Mouse (Mus musculus): ENCODE measurements around the gene Macrod2. TPM values are rescaled to one million over a fixed set of nuclear protein-coding genes. Genes with fewer than 3 reads are reported as not detected.

Macrod2 gene
- polyA plus RNA-seq, 1 experiment from 2014 or later, result 28.7 TPM

- no peak overlapping the region for H3K4me2 ChIP-seq (replicated peaks; ENCODE audit: low read depth, low read length)
- H3K9ac ChIP-seq (replicated peaks; ENCODE audit: low read length), result no peak overlapping the region
- H3K36me3 ChIP-seq (ENCODE audit: insufficient read depth, low read length), result no peaks in the 10 kb centered on the region
- no peaks in the 10 kb centered on the region for H3K4me1 ChIP-seq (ENCODE audit: insufficient read depth, low read length)
- ATAC-seq (ENCODE audit: low FRiP score, low TSS enrichment), result no peak
- H3K9me3 ChIP-seq (ENCODE audit: low read length), result no peaks in the 10 kb centered on the region
- H3K27ac ChIP-seq (ENCODE audit: low read length), result no peak overlapping the region
- no peak overlapping the region for H3K4me3 ChIP-seq (ENCODE audit: low read length)
- H3K27me3 ChIP-seq (ENCODE audit: insufficient read depth, low read length), result no peaks in the 10 kb centered on the region
- 65% methylated on average over 3 of the region's 3 CpGs for WGBS
Measured at GRCm38 (mm10) chr2:140906123-140906522, 511.0 kb downstream of the Macrod2 start.

DNA sequence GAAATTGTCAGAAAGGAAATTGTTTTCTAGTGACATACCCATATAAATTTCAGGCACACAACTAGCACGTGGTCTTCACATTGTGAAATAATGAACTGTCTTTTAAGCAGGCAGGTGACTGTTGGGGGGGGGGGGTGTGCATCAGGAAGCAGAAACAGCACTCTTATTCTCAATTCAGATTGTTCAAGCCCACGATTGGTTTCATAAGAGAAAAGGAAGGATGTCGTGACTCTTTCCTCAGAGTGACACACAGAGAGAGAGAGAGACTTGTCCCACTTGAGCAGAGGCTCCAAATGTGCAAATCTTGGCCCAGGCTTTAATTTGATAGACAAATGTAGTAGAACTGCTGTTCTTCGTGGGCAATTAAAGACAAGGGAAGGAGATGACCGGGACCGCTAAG lies 516.4 kb downstream of the Macrod2 start:
- Histone ChIP-seq H3K9ac (replicated peaks; ENCODE audit: low read length) (no peak overlapping the region), H3K27me3 (ENCODE audit: insufficient read depth, low read length) (no peaks in the 10 kb centered on the region), H3K4me1 (ENCODE audit: insufficient read depth, low read length) (no peaks in the 10 kb centered on the region), H3K27ac (ENCODE audit: low read length) (no peak overlapping the region), H3K36me3 (ENCODE audit: insufficient read depth, low read length) (no peaks in the 10 kb centered on the region), H3K4me3 (ENCODE audit: low read length) (no peak overlapping the region), H3K9me3 (ENCODE audit: low read length) (no peaks in the 10 kb centered on the region), H3K4me2 (replicated peaks; ENCODE audit: low read depth, low read length) (no peak overlapping the region)
- no peak for ATAC-seq (ENCODE audit: low FRiP score, low TSS enrichment)
- 49% methylated on average over 6 of the region's 6 CpGs for WGBS

DNA sequence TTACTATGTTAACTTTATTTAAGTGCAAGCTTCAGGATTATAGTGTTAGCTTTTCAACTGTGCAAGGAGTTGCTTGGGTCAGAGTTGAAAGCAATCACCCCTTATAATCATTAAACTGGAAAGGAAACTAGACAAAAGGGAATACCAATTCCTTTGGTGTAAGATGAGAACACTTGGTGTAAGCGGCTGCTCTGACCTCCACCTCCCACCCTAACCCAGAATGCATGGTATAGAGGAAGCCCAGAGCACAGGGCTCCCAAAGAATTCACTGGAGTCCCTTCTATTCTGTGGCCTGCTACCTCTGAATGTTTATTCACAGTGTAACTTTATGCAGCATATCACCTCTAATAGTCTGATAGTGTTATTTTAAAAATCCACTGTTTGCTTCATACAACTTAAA lies 517.1 kb downstream of the Macrod2 start:
- Histone ChIP-seq H3K4me2 (replicated peaks; ENCODE audit: low read depth, low read length) (no peak overlapping the region), H3K9me3 (ENCODE audit: low read length) (no peaks in the 10 kb centered on the region), H3K36me3 (ENCODE audit: insufficient read depth, low read length) (no peaks in the 10 kb centered on the region), H3K27ac (ENCODE audit: low read length) (no peak overlapping the region), H3K4me3 (ENCODE audit: low read length) (no peak overlapping the region), H3K4me1 (ENCODE audit: insufficient read depth, low read length) (no peaks in the 10 kb centered on the region), H3K9ac (replicated peaks; ENCODE audit: low read length) (no peak overlapping the region), H3K27me3 (ENCODE audit: insufficient read depth, low read length) (no peaks in the 10 kb centered on the region)
- ATAC-seq (ENCODE audit: low FRiP score, low TSS enrichment), result peak; percentile 81
- WGBS, result 14% methylated on average over 1 of the region's 1 CpGs

- no peak overlapping the region for H3K27ac ChIP-seq (ENCODE audit: low read length)
- H3K27me3 ChIP-seq (ENCODE audit: insufficient read depth, low read length), result no peaks in the 10 kb centered on the region
- H3K4me3 ChIP-seq (ENCODE audit: low read length), result no peak overlapping the region
- no peaks in the 10 kb centered on the region for H3K36me3 ChIP-seq (ENCODE audit: insufficient read depth, low read length)
- H3K4me2 ChIP-seq (replicated peaks; ENCODE audit: low read depth, low read length), result no peak overlapping the region
- H3K4me1 ChIP-seq (ENCODE audit: insufficient read depth, low read length), result no peaks in the 10 kb centered on the region
- ATAC-seq (ENCODE audit: low FRiP score, low TSS enrichment), result no peak
- WGBS, result 66% methylated on average over 2 of the region's 2 CpGs
- no peak overlapping the region for H3K9ac ChIP-seq (replicated peaks; ENCODE audit: low read length)
- no peaks in the 10 kb centered on the region for H3K9me3 ChIP-seq (ENCODE audit: low read length)
Measured at GRCm38 (mm10) chr2:140912931-140913330, 517.8 kb downstream of the Macrod2 start.

GRCm38 (mm10) chr2:140913679-140914412 lies 518.7 kb downstream of the Macrod2 start:
- Histone ChIP-seq H3K4me1 (ENCODE audit: insufficient read depth, low read length) (no peaks in the 10 kb centered on the region), H3K9me3 (ENCODE audit: low read length) (no peaks in the 10 kb centered on the region), H3K9ac (replicated peaks; ENCODE audit: low read length) (no peak overlapping the region), H3K27ac (ENCODE audit: low read length) (no peak overlapping the region), H3K36me3 (ENCODE audit: insufficient read depth, low read length) (no peaks in the 10 kb centered on the region), H3K27me3 (ENCODE audit: insufficient read depth, low read length) (no peaks in the 10 kb centered on the region), H3K4me2 (replicated peaks; ENCODE audit: low read depth, low read length) (no peak overlapping the region), H3K4me3 (ENCODE audit: low read length) (no peak overlapping the region)
- ATAC-seq (ENCODE audit: low FRiP score, low TSS enrichment), result no peak
- WGBS, result 81% methylated on average over 7 of the region's 7 CpGs

GRCm38 (mm10) chr2:140926922-140927321 lies 531.8 kb downstream of the Macrod2 start:
- H3K36me3 ChIP-seq (ENCODE audit: insufficient read depth, low read length), result no peaks in the 10 kb centered on the region
- H3K27me3 ChIP-seq (ENCODE audit: insufficient read depth, low read length), result no peaks in the 10 kb centered on the region
- H3K9ac ChIP-seq (replicated peaks; ENCODE audit: low read length), result no peak overlapping the region
- H3K4me3 ChIP-seq (ENCODE audit: low read length), result no peak overlapping the region
- no peaks in the 10 kb centered on the region for H3K9me3 ChIP-seq (ENCODE audit: low read length)
- no peak for ATAC-seq (ENCODE audit: low FRiP score, low TSS enrichment)
- no peaks in the 10 kb centered on the region for H3K4me1 ChIP-seq (ENCODE audit: insufficient read depth, low read length)
- H3K4me2 ChIP-seq (replicated peaks; ENCODE audit: low read depth, low read length), result no peak overlapping the region
- H3K27ac ChIP-seq (ENCODE audit: low read length), result no peak overlapping the region

GRCm38 (mm10) chr2:140934483-140934882 lies 539.4 kb downstream of the Macrod2 start:
- no peak overlapping the region for H3K4me2 ChIP-seq (replicated peaks; ENCODE audit: low read depth, low read length)
- H3K4me1 ChIP-seq (ENCODE audit: insufficient read depth, low read length), result no peaks in the 10 kb centered on the region
- no peak overlapping the region for H3K27ac ChIP-seq (ENCODE audit: low read length)
- WGBS, result 11% methylated on average over 1 of the region's 1 CpGs
- no peak overlapping the region for H3K9ac ChIP-seq (replicated peaks; ENCODE audit: low read length)
- no peak overlapping the region for H3K4me3 ChIP-seq (ENCODE audit: low read length)
- no peaks in the 10 kb centered on the region for H3K27me3 ChIP-seq (ENCODE audit: insufficient read depth, low read length)
- peak; percentile 86; the same call in 1 of the 2 replicates for ATAC-seq (ENCODE audit: low FRiP score, low TSS enrichment)
- no peaks in the 10 kb centered on the region for H3K36me3 ChIP-seq (ENCODE audit: insufficient read depth, low read length)
- H3K9me3 ChIP-seq (ENCODE audit: low read length), result no peaks in the 10 kb centered on the region

GRCm38 (mm10) chr2:140949461-140949860 lies 554.4 kb downstream of the Macrod2 start:
- no peaks in the 10 kb centered on the region for H3K27me3 ChIP-seq (ENCODE audit: insufficient read depth, low read length)
- no peak overlapping the region for H3K27ac ChIP-seq (ENCODE audit: low read length)
- H3K9me3 ChIP-seq (ENCODE audit: low read length), result no peaks in the 10 kb centered on the region
- WGBS, result 98% methylated on average over 3 of the region's 3 CpGs
- H3K4me1 ChIP-seq (ENCODE audit: insufficient read depth, low read length), result no peaks in the 10 kb centered on the region
- H3K4me3 ChIP-seq (ENCODE audit: low read length), result no peak overlapping the region
- H3K9ac ChIP-seq (replicated peaks; ENCODE audit: low read length), result no peak overlapping the region
- H3K36me3 ChIP-seq (ENCODE audit: insufficient read depth, low read length), result no peaks in the 10 kb centered on the region
- ATAC-seq (ENCODE audit: low FRiP score, low TSS enrichment), result no peak
- no peak overlapping the region for H3K4me2 ChIP-seq (replicated peaks; ENCODE audit: low read depth, low read length)

- WGBS, result 57% methylated on average over 2 of the region's 2 CpGs
Measured at GRCm38 (mm10) chr2:140959246-140959645, 564.1 kb downstream of the Macrod2 start.

GRCm38 (mm10) chr2:140970181-140970580 lies 575.1 kb downstream of the Macrod2 start:
- no peak for ATAC-seq (ENCODE audit: low FRiP score, low TSS enrichment)
- Histone ChIP-seq H3K4me3 (ENCODE audit: low read length) (no peak overlapping the region), H3K4me2 (replicated peaks; ENCODE audit: low read depth, low read length) (no peak overlapping the region), H3K27me3 (ENCODE audit: insufficient read depth, low read length) (no peaks in the 10 kb centered on the region), H3K27ac (ENCODE audit: low read length) (no peak overlapping the region), H3K9ac (replicated peaks; ENCODE audit: low read length) (no peak overlapping the region), H3K36me3 (ENCODE audit: insufficient read depth, low read length) (no peaks in the 10 kb centered on the region), H3K4me1 (ENCODE audit: insufficient read depth, low read length) (no peaks in the 10 kb centered on the region), H3K9me3 (ENCODE audit: low read length) (no peaks in the 10 kb centered on the region)
- 82% methylated on average over 2 of the region's 2 CpGs for WGBS

More at GRCm38 (mm10) chr2:140959246-140959645, 564.1 kb downstream of the Macrod2 start:
- Histone ChIP-seq H3K4me3 (ENCODE audit: low read length) (no peak overlapping the region), H3K36me3 (ENCODE audit: insufficient read depth, low read length) (no peaks in the 10 kb centered on the region), H3K4me2 (replicated peaks; ENCODE audit: low read depth, low read length) (no peak overlapping the region), H3K27ac (ENCODE audit: low read length) (no peak overlapping the region), H3K27me3 (ENCODE audit: insufficient read depth, low read length) (no peaks in the 10 kb centered on the region), H3K9ac (replicated peaks; ENCODE audit: low read length) (no peak overlapping the region), H3K9me3 (ENCODE audit: low read length) (no peaks in the 10 kb centered on the region), H3K4me1 (ENCODE audit: insufficient read depth, low read length) (no peaks in the 10 kb centered on the region)
- no peak for ATAC-seq (ENCODE audit: low FRiP score, low TSS enrichment)

Measured in kidney, embryonic 16.5 days (tissue).